Mouse (Mus musculus) heart, adult 2 months (tissue): Measurements from ENCODE around the gene Gm20388. TPM values are rescaled to one million over a fixed set of nuclear protein-coding genes. Genes with fewer than 3 reads are reported as not detected.

ENCODE experiments used
- DNase-seq, 2 experiments: peaks; one replicate each; pipeline ENCODE4 v3.0.0; 2021
- H3K27ac ChIP-seq: fragments of 200-600 bp; 2 replicates; pipeline ENCODE4 v1.8.1; 2022
- H3K27me3 ChIP-seq: fragments of 200-500 bp; 2 replicates; pipeline ENCODE4 v1.6.1; 2012; ENCODE audit warnings: mild to moderate bottlenecking, low read length, inconsistent platforms, mixed read lengths; ENCODE audit not compliant: control insufficient read depth, insufficient read depth
- H3K36me3 ChIP-seq: fragments of 200-500 bp; 2 replicates; pipeline ENCODE4 v1.6.1; 2012; ENCODE audit warnings: low read length, inconsistent platforms; ENCODE audit not compliant: control insufficient read depth, insufficient read depth
- H3K4me1 ChIP-seq: fragments of 200-500 bp; 2 replicates; pipeline ENCODE4 v1.6.1; 2011; ENCODE audit warnings: low read length; ENCODE audit not compliant: control insufficient read depth, insufficient read depth
- H3K4me3 ChIP-seq: fragments of 200-600 bp; 2 replicates; pipeline ENCODE4 v1.8.1; 2022
- H3K79me2 ChIP-seq: fragments of 200-500 bp; replicated peaks from 2 replicates; pipeline ENCODE4 v1.6.1; 2012; ENCODE audit warnings: mild to moderate bottlenecking, inconsistent platforms, low read length, moderate library complexity, mixed read lengths; ENCODE audit not compliant: control insufficient read depth, insufficient read depth
- H3K9ac ChIP-seq: fragments of 200-500 bp; 2 replicates; pipeline ENCODE4 v1.6.1; 2012; ENCODE audit warnings: low read depth, mild to moderate bottlenecking, control low read depth, inconsistent platforms, low read length, mixed read lengths
- CTCF ChIP-seq: fragments of 200-600 bp; IDR thresholded peaks from 2 replicates; pipeline ENCODE4 v1.8.1; 2022; ENCODE audit warnings: antibody characterized with exemption, mild to moderate bottlenecking, moderate library complexity
- EP300 ChIP-seq: fragments of 200-500 bp; IDR thresholded peaks from 2 replicates; pipeline ENCODE4 v1.6.1; 2011; ENCODE audit warnings: low read depth, low read length, control low read depth; ENCODE audit not compliant: insufficient read depth
- POLR2A ChIP-seq: fragments of 200-500 bp; IDR thresholded peaks from 2 replicates; pipeline ENCODE4 v1.6.1; 2011; ENCODE audit warnings: mild to moderate bottlenecking, low read depth, low read length, control low read depth; ENCODE audit not compliant: insufficient read depth
- WGBS: fragments of 180-500 bp; shearing (Covaris S2); methylation state at CpG from one replicate; pipeline ENCODE4 v1.1.7; 2018; 5-methylcytosine and 5-hydroxymethylcytosine counted together
- intact Hi-C: fragments of 180-260 bp; cut with DNase I; formaldehyde crosslinking; loops from one replicate; pipeline ENCODE4 v1.15.1; 2025
- polyA plus RNA-seq: library from polyadenylated mRNA; depleted of rRNA; stranded (reverse); fragments of >200 nt; gene quantifications from 2 replicates; pipeline ENCODE4 v1.2.3, GENCODE M21; 2012
- total RNA-seq, 2 experiments: library from RNA; stranded (reverse); gene quantifications; 2 replicates each; pipeline ENCODE4 v1.2.3; 2021

The Gm20388 gene
- total and polyA plus RNA-seq, 3 experiments = 1.8 to 32.3 TPM; not detected in 1

DNA sequence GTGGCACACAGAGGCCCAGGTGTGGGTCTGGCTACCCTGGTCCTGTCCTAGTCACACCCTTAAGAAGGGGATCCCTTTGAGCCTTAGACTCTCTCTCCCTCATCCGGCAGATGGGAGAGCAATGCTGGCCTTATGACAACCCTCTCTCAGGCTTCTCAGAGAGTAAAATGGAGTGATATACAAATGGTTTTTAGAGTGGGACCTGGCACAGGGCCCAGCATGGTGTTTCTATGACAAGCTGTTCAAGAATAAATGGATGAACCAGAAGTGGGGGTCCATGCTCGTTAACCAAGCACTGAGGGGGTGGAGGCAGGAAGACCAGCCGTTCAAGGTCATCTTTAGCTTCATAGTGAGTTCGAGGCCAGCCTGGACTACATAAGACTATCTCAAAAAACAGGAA is 4281.6 kb downstream of the Gm20388 start:
- 86% methylated on average over 4 of the region's 4 CpGs for WGBS
- intact Hi-C loops = no loop called here
- H3K36me3 ChIP-seq = no peaks in the 10 kb centered on the region
- no peak overlapping the region for H3K27ac ChIP-seq
- H3K4me1 ChIP-seq = peaks cover 9% of the 10 kb centered on the region
- H3K9ac ChIP-seq = no peak overlapping the region
- no peak overlapping the region for H3K4me3 ChIP-seq
- TF ChIP-seq EP300 (no peak), POLR2A (no peak), CTCF (no peak)
- DNase-seq = no peak
- no peaks in the 10 kb centered on the region for H3K27me3 ChIP-seq
- no peaks in the 10 kb centered on the region for H3K79me2 ChIP-seq

- Histone ChIP-seq H3K27me3 (no peaks in the 10 kb centered on the region), H3K27ac (no peak overlapping the region), H3K9ac (no peak overlapping the region), H3K79me2 (no peaks in the 10 kb centered on the region), H3K4me1 (peaks cover 9% of the 10 kb centered on the region), H3K4me3 (no peak overlapping the region), H3K36me3 (no peaks in the 10 kb centered on the region)
- TF ChIP-seq CTCF (no peak), POLR2A (no peak), EP300 (no peak)
- WGBS = 58% methylated on average over 10 of the region's 10 CpGs
- DNase-seq = peak; percentile 70 to 80
- intact Hi-C loops = no loop called here
Observed at GRCm38 (mm10) chr8:124192976-124193375, 4282.3 kb downstream of the Gm20388 start.

GRCm38 (mm10) chr8:124193992-124194391 is 4283.4 kb downstream of the Gm20388 start:
- no peaks in the 10 kb centered on the region for H3K27me3 ChIP-seq

DNA sequence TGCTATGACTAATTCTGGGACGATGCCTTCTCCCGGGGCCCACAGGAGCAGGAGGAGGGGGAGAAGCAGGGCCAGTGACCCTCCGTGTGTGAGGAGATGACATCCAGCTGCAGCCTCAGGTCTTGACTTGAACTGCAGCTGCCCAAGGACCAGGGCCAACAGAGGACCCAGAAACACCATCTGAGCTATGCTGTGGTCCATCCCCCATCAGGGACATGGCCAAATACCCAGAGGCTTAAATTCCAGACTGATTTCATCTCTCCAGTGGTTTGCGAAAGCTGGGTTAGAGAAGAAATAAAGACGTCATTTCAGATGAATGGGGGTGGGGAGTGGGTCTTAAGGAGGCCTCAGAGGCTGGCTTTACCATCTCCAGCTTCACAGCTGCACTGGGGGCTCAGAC is 4285.6 kb downstream of the Gm20388 start:
- H3K79me2 ChIP-seq = no peaks in the 10 kb centered on the region
- H3K9ac ChIP-seq = no peak overlapping the region
- 55% methylated on average over 5 of the region's 5 CpGs for WGBS
- intact Hi-C loops = no loop called here
- no peaks in the 10 kb centered on the region for H3K36me3 ChIP-seq
- H3K4me1 ChIP-seq = peaks cover 9% of the 10 kb centered on the region
- TF ChIP-seq CTCF = no peak
- TF ChIP-seq POLR2A = no peak
- TF ChIP-seq EP300 = peak; percentile 41; the same call in 1 of the 2 replicates
- H3K27me3 ChIP-seq = no peaks in the 10 kb centered on the region
- no peak overlapping the region for H3K4me3 ChIP-seq
- H3K27ac ChIP-seq = no peak overlapping the region; the same call in 1 of the 2 replicates
- DNase-seq = peak; percentile 40 to 63

More at GRCm38 (mm10) chr8:124193992-124194391, 4283.4 kb downstream of the Gm20388 start:
- no peaks in the 10 kb centered on the region for H3K79me2 ChIP-seq
- TF ChIP-seq CTCF = no peak
- TF ChIP-seq EP300 = no peak
- no peak for TF ChIP-seq POLR2A
- no peak overlapping the region for H3K27ac ChIP-seq
- no peak overlapping the region for H3K9ac ChIP-seq
- H3K36me3 ChIP-seq = no peaks in the 10 kb centered on the region
- WGBS = 90% methylated on average over 5 of the region's 5 CpGs
- no peak overlapping the region for H3K4me3 ChIP-seq
- intact Hi-C loops = no loop called here
- no peak for DNase-seq
- H3K4me1 ChIP-seq = peaks cover 9% of the 10 kb centered on the region

- Histone ChIP-seq H3K4me1 (peaks cover 9% of the 10 kb centered on the region), H3K79me2 (no peaks in the 10 kb centered on the region), H3K27me3 (no peaks in the 10 kb centered on the region), H3K4me3 (no peak overlapping the region), H3K36me3 (no peaks in the 10 kb centered on the region), H3K27ac (no peak overlapping the region; the same call in 1 of the 2 replicates), H3K9ac (no peak overlapping the region)
- DNase-seq = no peak
- WGBS = 64% methylated on average over 5 of the region's 5 CpGs
- TF ChIP-seq EP300 (no peak), CTCF (no peak), POLR2A (no peak)
- intact Hi-C loops = no loop called here
Observed at GRCm38 (mm10) chr8:124196797-124197196, 4286.2 kb downstream of the Gm20388 start.

- TF ChIP-seq POLR2A (no peak), EP300 (no peak), CTCF (no peak)
- Histone ChIP-seq H3K4me1 (peaks cover 7% of the 10 kb centered on the region), H3K79me2 (no peaks in the 10 kb centered on the region), H3K27ac (no peak overlapping the region), H3K9ac (no peak overlapping the region), H3K36me3 (no peaks in the 10 kb centered on the region), H3K4me3 (no peak overlapping the region), H3K27me3 (no peaks in the 10 kb centered on the region)
- 87% methylated on average over 7 of the region's 7 CpGs for WGBS
- DNase-seq = no peak
- intact Hi-C loops = no loop called here
Observed at GRCm38 (mm10) chr8:124198230-124198629, 4287.6 kb downstream of the Gm20388 start.
